Mouse (Mus musculus) thymus, adult 2 months (tissue): ENCODE data around the gene Abcb1b.

Experiments used
- CTCF ChIP-seq: fragments of 200-500 bp; IDR thresholded peaks from 2 replicates; pipeline ENCODE4 v1.5.1; 2012; ENCODE audit warnings: mild to moderate bottlenecking, control low read depth, low read length, moderate library complexity, borderline replicate concordance; ENCODE audit not compliant: control insufficient read depth, poor library complexity, insufficient read depth; ENCODE audit errors: extremely low read depth
- POLR2A ChIP-seq: fragments of 200-500 bp; IDR thresholded peaks from 2 replicates; pipeline ENCODE4 v1.6.1; 2012; ENCODE audit warnings: mild to moderate bottlenecking, low read length, control low read depth, moderate library complexity; ENCODE audit not compliant: control insufficient read depth, poor library complexity, insufficient read depth; ENCODE audit errors: extremely low read depth

- TF ChIP-seq POLR2A: no peak
- no peak for TF ChIP-seq CTCF
Measured at GRCm38 (mm10) chr5:8866366-8866765, 68.4 kb downstream of the Abcb1b start.
